Mouse (Mus musculus): ENCODE results near the gene Ptpn7. TPM values are rescaled to one million over a fixed set of nuclear protein-coding genes. Genes with fewer than 3 reads are reported as not detected.

Ptpn7 gene
- polyA plus RNA-seq, 1 experiment from 2014 or later: 5.0 TPM

DNA sequence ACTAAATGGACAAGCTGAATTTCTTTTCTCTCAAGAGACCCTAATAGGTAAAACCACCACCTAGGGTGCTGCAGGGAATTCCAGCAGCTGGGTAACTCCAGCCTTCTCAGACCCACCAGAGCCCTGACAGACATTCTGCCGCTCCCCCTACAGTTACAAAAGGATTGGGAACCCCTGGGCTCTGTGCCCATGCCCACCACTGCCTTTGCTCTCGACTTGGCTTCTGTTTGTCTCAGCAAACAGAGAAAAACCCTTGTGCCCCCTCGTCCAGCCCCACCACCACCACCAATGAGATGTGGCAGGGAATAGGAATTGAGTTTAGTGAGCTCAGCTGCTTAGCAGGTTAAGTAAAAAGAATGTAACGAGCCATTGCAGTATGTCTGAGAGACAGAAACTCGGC lies 16.5 kb downstream of the Ptpn7 start:
- Histone ChIP-seq H3K4me3 (no peak overlapping the region), H3K27ac (no peak overlapping the region), H3K4me1 (peaks cover 26% of the 10 kb centered on the region), H3K27me3 (ENCODE audit: insufficient read depth, poor library complexity, severe bottlenecking) (peaks cover 45% of the 10 kb centered on the region), H3K9me3 (no peaks in the 10 kb centered on the region), H3K36me3 (peaks cover 10% of the 10 kb centered on the region; the same call in 1 of the 2 replicates)
- DNase-seq (ENCODE audit: low spot score): no peak
- 81% methylated on average over 5 of the region's 5 CpGs for WGBS

DNA sequence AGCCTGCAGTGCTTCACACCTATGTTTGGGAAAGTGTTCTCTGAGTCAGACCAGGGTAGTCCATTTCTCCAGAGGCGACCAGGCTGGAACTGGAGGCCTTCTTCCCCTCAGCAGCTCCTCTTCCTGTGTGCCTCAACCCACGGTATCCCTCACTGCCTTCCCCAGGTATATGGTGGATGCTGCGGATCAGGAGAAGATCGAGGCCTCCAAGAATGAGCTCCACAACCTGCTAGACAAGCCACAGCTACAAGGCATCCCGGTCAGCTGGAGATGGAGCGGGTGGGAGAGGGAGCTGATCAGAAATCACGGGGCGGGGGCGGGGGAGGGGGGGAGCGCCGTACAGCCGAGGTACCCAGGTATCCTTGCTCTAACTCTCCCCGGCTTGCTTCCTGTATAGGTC lies 21.5 kb downstream of the Ptpn7 start:
- Histone ChIP-seq H3K36me3 (peaks cover 23% of the 10 kb centered on the region), H3K9me3 (no peaks in the 10 kb centered on the region), H3K27ac (peak overlapping the region; percentile 84), H3K4me3 (peak overlapping the region; percentile 48), H3K27me3 (ENCODE audit: insufficient read depth, poor library complexity, severe bottlenecking) (peaks cover 26% of the 10 kb centered on the region), H3K4me1 (peaks cover 29% of the 10 kb centered on the region)
- no peak for DNase-seq (ENCODE audit: low spot score)
- WGBS: 13% methylated on average over 13 of the region's 13 CpGs

DNA sequence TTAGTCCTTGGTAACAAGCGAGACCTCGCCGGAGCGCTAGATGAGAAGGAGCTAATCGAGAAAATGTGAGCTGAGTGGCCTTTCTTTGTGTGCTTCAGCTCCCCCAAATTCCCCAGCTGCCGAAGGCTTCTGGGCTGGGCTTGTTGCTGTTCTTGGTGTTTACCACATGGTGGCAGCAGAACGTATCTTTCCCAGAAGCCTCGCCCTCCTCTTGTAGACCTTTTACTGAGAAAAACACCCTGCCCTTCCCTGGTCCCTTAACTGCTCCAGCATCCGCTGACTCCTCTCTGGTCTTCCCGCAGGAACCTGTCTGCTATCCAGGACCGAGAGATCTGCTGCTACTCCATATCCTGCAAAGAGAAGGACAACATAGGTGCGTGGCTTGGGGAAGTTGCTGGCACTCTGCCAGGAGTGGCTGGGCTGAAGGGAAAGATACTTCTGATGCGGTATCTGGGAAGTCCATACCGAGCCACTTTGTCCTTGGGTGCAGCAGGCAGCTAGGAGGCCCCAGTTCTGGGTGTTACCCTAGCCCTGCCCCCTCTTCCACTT lies 22.0 kb downstream of the Ptpn7 start:
- peak; percentile 89 for DNase-seq (ENCODE audit: low spot score)
- peaks cover 23% of the 10 kb centered on the region for H3K36me3 ChIP-seq
- peaks cover 30% of the 10 kb centered on the region for H3K27me3 ChIP-seq (ENCODE audit: insufficient read depth, poor library complexity, severe bottlenecking)
- WGBS: 2% methylated on average over 14 of the region's 14 CpGs
- H3K4me1 ChIP-seq: peaks cover 33% of the 10 kb centered on the region
- peak overlapping the region; percentile 84 for H3K27ac ChIP-seq
- peak overlapping the region; percentile 48 for H3K4me3 ChIP-seq
- no peaks in the 10 kb centered on the region for H3K9me3 ChIP-seq

DNA sequence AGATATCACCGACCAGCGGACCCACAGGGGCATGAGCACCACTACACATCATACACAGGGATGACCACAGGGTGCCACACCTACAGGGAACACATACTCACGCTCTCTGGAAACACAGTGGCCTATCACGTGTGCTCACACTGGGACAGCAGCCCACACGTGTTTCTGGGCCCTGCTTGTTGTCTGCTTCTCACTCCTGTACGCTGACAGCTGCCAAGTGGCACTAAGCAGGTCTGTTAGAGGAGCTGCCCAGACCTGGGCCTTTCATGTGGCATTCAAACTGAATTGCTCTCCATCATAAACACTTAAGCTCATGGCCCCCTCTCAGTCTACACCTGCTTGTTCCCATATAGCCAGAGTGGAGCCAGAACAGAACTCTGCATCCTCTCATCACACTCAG lies 23.8 kb downstream of the Ptpn7 start:
- Histone ChIP-seq H3K4me3 (no peak overlapping the region), H3K4me1 (peaks cover 39% of the 10 kb centered on the region), H3K9me3 (no peaks in the 10 kb centered on the region), H3K36me3 (peaks cover 22% of the 10 kb centered on the region), H3K27ac (no peak overlapping the region), H3K27me3 (ENCODE audit: insufficient read depth, poor library complexity, severe bottlenecking) (peaks cover 48% of the 10 kb centered on the region)
- WGBS: 59% methylated on average over 6 of the region's 6 CpGs
- DNase-seq (ENCODE audit: low spot score): peak; percentile 85

DNA sequence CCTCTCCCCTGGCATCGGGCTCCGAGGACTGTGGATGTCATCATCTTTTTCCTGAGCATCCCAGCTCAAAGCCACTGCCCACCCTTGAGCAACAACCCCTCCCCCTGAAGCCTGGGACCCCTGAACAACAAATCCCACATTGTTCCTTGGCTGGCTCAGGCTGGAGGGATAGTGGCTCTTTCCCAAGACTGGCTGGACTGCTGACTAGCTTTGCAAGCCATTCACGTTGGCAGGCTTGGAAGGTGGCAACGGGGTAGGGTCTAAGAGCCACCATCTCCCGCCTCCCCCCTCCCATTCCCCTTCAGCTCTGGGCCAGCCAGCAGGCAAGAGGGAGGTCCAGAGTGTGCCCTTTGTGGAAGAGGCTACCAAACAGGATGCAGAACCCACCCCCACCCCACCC lies 26.1 kb downstream of the Ptpn7 start:
- no peak overlapping the region for H3K4me3 ChIP-seq
- H3K36me3 ChIP-seq: peaks cover 13% of the 10 kb centered on the region
- peaks cover 39% of the 10 kb centered on the region for H3K4me1 ChIP-seq
- H3K27ac ChIP-seq: no peak overlapping the region
- DNase-seq (ENCODE audit: low spot score): no peak
- H3K9me3 ChIP-seq: no peaks in the 10 kb centered on the region
- WGBS: 64% methylated on average over 5 of the region's 5 CpGs
- H3K27me3 ChIP-seq (ENCODE audit: insufficient read depth, poor library complexity, severe bottlenecking): peaks cover 53% of the 10 kb centered on the region

DNA sequence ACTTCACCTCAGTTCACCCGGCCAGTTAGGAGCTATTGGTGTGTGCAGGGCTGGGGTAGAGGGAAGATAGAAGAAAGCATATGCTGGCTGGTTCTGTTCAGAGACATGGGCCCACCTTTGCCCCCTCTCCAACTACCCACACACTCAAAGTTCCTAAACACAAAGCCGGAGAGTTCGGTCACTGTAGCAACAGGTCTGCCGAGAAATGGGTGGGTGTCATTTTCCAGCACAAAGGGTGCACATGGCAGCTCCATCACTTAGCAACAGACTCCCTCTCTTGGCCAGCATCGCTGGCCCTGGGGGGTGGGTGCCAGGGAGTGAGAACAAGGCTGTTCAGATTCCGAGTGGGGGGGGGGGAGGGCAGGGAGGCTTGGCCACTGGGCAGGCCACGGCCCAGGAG lies 26.6 kb downstream of the Ptpn7 start:
- H3K36me3 ChIP-seq: peaks cover 13% of the 10 kb centered on the region
- H3K27me3 ChIP-seq (ENCODE audit: insufficient read depth, poor library complexity, severe bottlenecking): peaks cover 52% of the 10 kb centered on the region
- H3K9me3 ChIP-seq: no peaks in the 10 kb centered on the region
- DNase-seq (ENCODE audit: low spot score): no peak
- H3K4me1 ChIP-seq: peaks cover 35% of the 10 kb centered on the region
- no peak overlapping the region for H3K27ac ChIP-seq
- H3K4me3 ChIP-seq: no peak overlapping the region
- WGBS: 68% methylated on average over 7 of the region's 7 CpGs

DNA sequence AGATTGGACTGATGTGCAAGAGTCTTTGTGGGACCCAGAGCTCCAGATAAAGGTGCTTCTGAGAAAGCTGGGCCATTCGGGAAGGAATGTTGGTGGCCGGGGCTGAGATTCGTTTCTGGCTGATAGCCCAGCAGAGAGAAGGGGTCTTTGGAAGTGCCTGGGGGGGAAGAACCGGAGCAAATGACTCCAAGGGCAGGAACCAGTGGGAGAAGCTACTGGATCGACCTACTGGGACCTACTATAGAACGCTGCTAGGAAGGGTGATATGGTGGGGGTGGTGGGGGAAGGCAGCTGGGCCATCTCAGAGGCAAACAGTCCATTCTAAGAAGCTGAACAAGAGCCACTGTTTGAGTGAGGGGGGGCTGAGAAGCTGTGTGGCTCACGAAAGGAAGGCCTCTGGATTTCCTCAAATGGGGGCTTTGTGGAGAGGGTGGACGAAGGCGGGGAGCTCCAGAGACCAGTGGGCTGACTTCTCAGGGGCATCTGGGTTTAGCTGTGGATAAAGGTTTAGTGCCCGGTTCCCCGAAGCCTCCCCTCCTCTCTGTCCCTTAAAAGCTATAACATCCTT lies 27.1 kb downstream of the Ptpn7 start:
- Histone ChIP-seq H3K9me3 (no peaks in the 10 kb centered on the region), H3K4me3 (no peak overlapping the region), H3K36me3 (peaks cover 13% of the 10 kb centered on the region), H3K27ac (no peak overlapping the region), H3K4me1 (peaks cover 30% of the 10 kb centered on the region), H3K27me3 (ENCODE audit: insufficient read depth, poor library complexity, severe bottlenecking) (peaks cover 57% of the 10 kb centered on the region)
- 75% methylated on average over 11 of the region's 11 CpGs for WGBS
- no peak for DNase-seq (ENCODE audit: low spot score)

DNA sequence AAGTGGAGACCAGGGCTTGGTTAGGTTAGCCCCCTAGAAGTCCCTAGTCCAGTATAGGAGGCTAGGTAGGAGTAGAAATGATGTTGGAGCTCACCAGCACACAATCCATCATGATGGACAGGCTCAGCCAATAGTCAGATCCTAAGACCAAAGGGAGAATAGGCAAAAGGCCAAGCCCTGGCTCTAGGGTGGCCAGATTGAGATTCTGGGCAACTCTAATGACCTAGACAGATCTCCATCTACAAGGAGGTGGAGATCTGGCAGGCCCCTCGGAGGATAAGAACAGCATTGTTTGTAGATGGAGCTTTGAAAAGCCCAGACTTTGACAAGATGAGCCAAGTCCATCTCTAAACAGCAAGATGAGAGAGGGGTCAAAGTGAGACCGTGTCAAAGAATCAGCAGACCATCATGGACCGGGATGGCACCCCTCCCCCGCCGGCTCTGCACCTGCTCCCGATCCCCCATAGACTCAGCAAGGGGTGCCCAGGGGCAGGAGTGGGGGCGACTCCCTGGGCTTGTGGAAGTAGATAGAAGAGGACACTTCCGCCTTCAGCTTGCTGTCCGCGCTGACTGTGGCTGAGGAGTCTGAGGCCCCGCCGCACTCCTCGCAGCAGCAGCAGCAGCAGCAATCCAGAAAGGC lies 28.0 kb downstream of the Ptpn7 start:
- no peak for DNase-seq (ENCODE audit: low spot score)
- Histone ChIP-seq H3K27me3 (ENCODE audit: insufficient read depth, poor library complexity, severe bottlenecking) (peaks cover 63% of the 10 kb centered on the region), H3K27ac (no peak overlapping the region), H3K4me1 (peaks cover 23% of the 10 kb centered on the region), H3K36me3 (peaks cover 9% of the 10 kb centered on the region), H3K9me3 (no peaks in the 10 kb centered on the region), H3K4me3 (no peak overlapping the region)
- WGBS: 80% methylated on average over 13 of the region's 13 CpGs

DNA sequence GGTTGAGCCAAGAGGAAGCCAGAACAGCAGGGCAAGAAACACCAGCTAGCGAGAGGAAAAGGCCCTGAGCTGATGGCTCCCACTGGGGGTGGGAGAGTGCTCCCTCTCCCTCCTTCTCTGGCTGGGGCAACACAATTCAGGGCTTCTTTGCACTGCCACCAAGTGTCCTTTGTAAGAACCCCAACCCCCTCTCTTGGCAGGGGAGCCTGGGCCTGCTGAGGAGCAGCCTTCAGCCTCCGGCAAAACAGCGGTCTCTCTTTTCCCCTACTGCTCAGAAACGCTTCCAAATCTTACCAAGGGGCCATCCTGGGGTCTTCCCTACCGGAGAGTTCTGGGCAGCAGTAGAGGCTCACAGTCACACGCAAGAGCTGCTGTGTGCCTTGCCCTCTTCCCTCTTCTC lies 30.2 kb downstream of the Ptpn7 start:
- DNase-seq (ENCODE audit: low spot score): no peak
- Histone ChIP-seq H3K27ac (no peak overlapping the region), H3K36me3 (no peaks in the 10 kb centered on the region), H3K4me1 (peaks cover 20% of the 10 kb centered on the region), H3K4me3 (no peak overlapping the region), H3K27me3 (ENCODE audit: insufficient read depth, poor library complexity, severe bottlenecking) (peaks cover 84% of the 10 kb centered on the region), H3K9me3 (no peaks in the 10 kb centered on the region)
- WGBS: 42% methylated on average over 6 of the region's 6 CpGs

DNA sequence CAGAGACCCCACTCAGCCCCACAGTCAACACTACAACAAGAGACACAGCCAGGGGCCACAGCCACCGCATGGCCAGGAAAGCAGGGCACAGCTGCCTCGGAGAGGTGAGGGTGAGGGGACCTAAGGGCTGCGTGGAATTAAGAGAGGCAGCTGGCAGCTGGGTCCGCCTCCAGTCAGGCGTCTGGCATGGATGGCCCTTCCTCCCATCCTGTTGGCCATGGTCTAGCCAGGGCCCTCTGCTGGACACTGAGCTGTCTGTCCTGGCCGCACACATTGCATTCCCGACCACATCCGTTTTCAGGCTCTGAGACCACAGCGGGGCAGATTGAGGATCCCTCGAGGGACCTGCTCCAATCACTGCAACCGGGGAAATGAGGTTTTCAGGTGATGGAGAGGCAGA lies 34.9 kb downstream of the Ptpn7 start, which contains the start of gene Gpr37l1:
Gene Gpr37l1 (minus strand): TSS at position 247 of the 400 bp plus-strand sequence.
- no peak within 1 kb of the TSS for H3K4me3 ChIP-seq
- peaks cover 61% of the 10 kb centered on the region for H3K27me3 ChIP-seq (ENCODE audit: insufficient read depth, poor library complexity, severe bottlenecking)
- WGBS: 64% methylated on average over 11 of the region's 11 CpGs
- peaks cover 18% of the 10 kb centered on the region for H3K4me1 ChIP-seq
- no peak within 1 kb of the TSS for H3K27ac ChIP-seq
- no peaks in the 10 kb centered on the region for H3K9me3 ChIP-seq
- no peaks in the 10 kb centered on the region for H3K36me3 ChIP-seq
- DNase-seq (ENCODE audit: low spot score): no peak

DNA sequence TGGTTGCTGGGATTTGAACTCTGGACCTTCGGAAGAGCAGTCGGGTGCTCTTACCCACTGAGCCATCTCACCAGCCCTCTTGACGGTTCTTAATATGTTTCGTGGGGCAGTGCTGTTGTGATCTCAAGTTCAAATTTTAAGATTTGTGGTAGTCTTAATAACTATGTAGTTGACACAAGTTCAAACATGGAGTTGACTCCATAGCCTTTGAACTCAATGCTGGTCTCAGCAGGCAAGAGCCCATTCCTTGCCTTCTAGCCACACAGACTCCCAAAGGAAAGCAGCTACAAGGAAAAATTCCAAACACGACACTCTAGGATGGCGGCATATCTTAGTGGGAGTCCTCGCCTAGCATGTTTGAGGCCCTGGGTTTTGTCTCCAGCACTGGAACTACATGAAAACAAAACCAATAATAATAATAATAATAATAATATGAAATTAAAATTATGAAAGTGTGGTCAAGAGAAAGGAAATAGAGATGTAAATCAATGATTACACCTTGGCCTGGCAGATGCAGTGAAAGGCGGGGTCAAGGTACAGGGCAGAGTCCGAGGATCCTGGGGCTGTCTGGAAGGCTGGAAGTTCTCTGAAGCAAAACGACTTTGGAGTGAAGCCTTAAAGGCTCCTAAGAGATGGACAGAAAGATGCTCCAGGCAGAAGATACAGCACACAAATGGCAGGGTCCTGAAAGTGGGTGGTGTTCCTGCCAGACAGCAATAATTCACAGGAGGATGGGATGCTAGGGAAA lies 36.1 kb downstream of the Ptpn7 start:
- no peak overlapping the region for H3K27ac ChIP-seq
- DNase-seq (ENCODE audit: low spot score): no peak
- WGBS: 89% methylated on average over 10 of the region's 10 CpGs
- H3K27me3 ChIP-seq (ENCODE audit: insufficient read depth, poor library complexity, severe bottlenecking): peaks cover 57% of the 10 kb centered on the region
- H3K9me3 ChIP-seq: no peaks in the 10 kb centered on the region
- H3K4me1 ChIP-seq: peaks cover 18% of the 10 kb centered on the region
- H3K4me3 ChIP-seq: no peak overlapping the region
- no peaks in the 10 kb centered on the region for H3K36me3 ChIP-seq

DNA sequence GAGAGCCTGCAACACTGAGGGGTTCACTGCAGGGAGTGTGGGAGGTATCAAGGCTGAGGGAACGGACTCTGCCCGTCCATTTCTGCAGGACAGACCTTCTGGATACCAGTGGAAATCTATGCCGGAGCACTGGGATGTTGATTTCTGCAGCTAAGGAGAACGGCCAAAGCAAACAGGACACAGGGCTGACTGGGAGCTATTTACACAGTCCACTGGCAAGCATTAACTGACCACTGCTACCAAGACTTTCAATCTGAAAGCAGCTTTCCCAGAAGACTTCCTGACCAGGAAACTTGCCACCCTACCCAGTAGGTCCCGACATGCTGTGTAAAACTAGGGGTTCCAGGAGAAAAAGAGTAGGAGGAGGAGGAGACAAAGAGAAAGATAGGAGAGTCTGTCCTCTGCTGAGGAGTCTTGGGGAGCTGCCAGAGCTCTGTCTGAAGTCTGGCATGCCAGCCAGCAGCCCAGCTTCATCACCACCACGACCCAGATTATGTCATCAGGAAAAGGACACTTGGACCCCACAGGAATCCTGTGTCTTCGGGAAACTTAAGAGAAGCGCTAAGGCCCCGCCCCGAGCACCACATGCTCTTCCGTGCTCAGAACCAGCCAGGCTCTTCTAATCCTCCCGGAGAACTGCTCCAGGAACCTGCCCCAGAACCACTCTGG lies 37.2 kb downstream of the Ptpn7 start:
- H3K9me3 ChIP-seq: no peaks in the 10 kb centered on the region
- H3K4me3 ChIP-seq: no peak overlapping the region
- 48% methylated on average over 12 of the region's 12 CpGs for WGBS
- no peak for DNase-seq (ENCODE audit: low spot score)
- H3K4me1 ChIP-seq: peaks cover 18% of the 10 kb centered on the region
- H3K27me3 ChIP-seq (ENCODE audit: insufficient read depth, poor library complexity, severe bottlenecking): peaks cover 50% of the 10 kb centered on the region
- no peaks in the 10 kb centered on the region for H3K36me3 ChIP-seq
- H3K27ac ChIP-seq: no peak overlapping the region
